ENCODE assay signal across 25 mouse cellular contexts in genomic region chr6:86232367-86232766, GRCm38 (mm10).
"Had no signal": no experiment of that assay in that cellular context is flagged by ENCODE, and none has a peak within 500 bp of the region (broad histone marks: within the 10 kb centered on the region; RNA-seq: fewer than 3 reads in every experiment).

No protein-coding gene starts in this region.

- H3K9ac ChIP-seq: heart, embryonic 13.5 days; heart, embryonic 15.5 days; hindbrain, embryonic 12.5 days; hindbrain, embryonic 14.5 days; intestine, embryonic 15.5 days; limb, embryonic 13.5 days; limb, embryonic 15.5 days; liver, embryonic 12.5 days had no signal

- DNase-seq: gastrocnemius, postnatal 14 days; gastrocnemius, postnatal 36 days; heart, adult 11 months; heart, adult 2 months; heart, postnatal 4 days; kidney, adult 18-20 months; kidney, adult 8-10 months; kidney, postnatal 10 days; kidney, postnatal 25 days; kidney, postnatal 4 days; left cerebral cortex, postnatal 4 days had no signal

- H3K9me3 ChIP-seq: heart, embryonic 13.5 days; heart, embryonic 15.5 days; hindbrain, embryonic 10.5 days; hindbrain, embryonic 12.5 days; intestine, embryonic 15.5 days; limb, embryonic 13.5 days; limb, embryonic 15.5 days; liver, embryonic 12.5 days had no signal

- H3K27me3 ChIP-seq: heart, embryonic 13.5 days; heart, embryonic 15.5 days; hindbrain, embryonic 12.5 days; intestine, embryonic 15.5 days; limb, embryonic 13.5 days; limb, embryonic 15.5 days; liver, embryonic 12.5 days had no signal

- H3K4me3 ChIP-seq: heart, adult 2 months; heart, embryonic 13.5 days; heart, embryonic 15.5 days; hindbrain, embryonic 10.5 days; hindbrain, embryonic 12.5 days; intestine, embryonic 15.5 days; layer of hippocampus, adult 2 months; left cerebral cortex, adult 2 months; limb, embryonic 13.5 days; limb, embryonic 15.5 days; liver, embryonic 12.5 days had no signal

- ATAC-seq: hindbrain, embryonic 16.5 days; inflammation-experienced regulatory T-cells, adult 6 months; liver, embryonic 12.5 days had no signal

- H3K4me1 ChIP-seq: hindbrain, embryonic 12.5 days; limb, embryonic 13.5 days; limb, embryonic 15.5 days; liver, embryonic 12.5 days had no signal

- H3K27ac ChIP-seq: heart, adult 2 months; heart, embryonic 13.5 days; heart, embryonic 15.5 days; hindbrain, embryonic 10.5 days; hindbrain, embryonic 12.5 days; hindbrain, embryonic 14.5 days; layer of hippocampus, adult 2 months; left cerebral cortex, adult 2 months; limb, embryonic 13.5 days; limb, embryonic 15.5 days; liver, embryonic 12.5 days had no signal

- H3K36me3 ChIP-seq: heart, embryonic 13.5 days; heart, embryonic 15.5 days; hindbrain, embryonic 10.5 days; hindbrain, embryonic 12.5 days; intestine, embryonic 15.5 days; limb, embryonic 13.5 days; limb, embryonic 15.5 days; liver, embryonic 12.5 days had no signal

- H3K4me2 ChIP-seq: heart, embryonic 11.5 days; heart, embryonic 13.5 days; heart, embryonic 15.5 days; hindbrain, embryonic 12.5 days; hindbrain, embryonic 14.5 days; intestine, embryonic 15.5 days; limb, embryonic 13.5 days; limb, embryonic 15.5 days; liver, embryonic 12.5 days had no signal
